Mouse (Mus musculus): ENCODE results near the gene Adarb2.

Adarb2 gene

DNA sequence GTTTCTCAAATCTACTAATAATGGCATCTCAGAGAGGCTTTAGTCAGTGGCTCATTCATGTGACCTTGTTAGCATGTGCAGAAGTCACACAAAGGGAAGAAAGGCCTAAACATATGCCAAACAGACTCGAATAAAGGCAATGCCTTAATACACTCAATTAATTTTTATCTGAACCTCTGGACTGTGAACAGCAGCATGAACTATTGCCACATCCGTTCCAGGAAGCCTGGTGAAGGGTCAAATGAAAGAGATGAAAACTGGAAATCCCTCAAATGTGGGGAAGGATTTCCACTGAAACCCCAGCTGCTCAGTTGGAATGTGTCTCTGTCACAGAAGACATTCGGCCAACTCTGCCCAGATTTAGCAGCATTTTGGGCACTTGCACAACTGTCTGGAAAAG, 497.2 kb downstream of the Adarb2 start:
- DNase-seq: no peak

DNA sequence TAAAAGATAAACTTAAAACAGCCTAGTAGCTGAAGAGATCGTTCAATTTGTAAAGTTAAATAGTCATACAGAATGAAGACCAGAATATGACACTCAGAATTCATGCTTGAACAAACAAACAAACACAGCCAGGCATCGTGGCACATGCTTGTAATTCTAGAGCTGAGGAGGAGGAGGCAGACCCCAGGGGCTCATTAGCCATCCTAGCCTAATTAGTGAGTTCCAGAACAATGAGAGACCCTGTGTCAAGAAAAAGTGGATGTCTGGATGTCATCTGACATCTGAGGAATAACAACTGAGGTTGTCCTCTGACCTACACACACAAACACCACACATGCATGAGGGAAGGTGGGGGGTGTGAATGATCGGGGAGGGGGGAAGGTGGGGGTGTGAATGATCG, 498.3 kb downstream of the Adarb2 start:
- DNase-seq: no peak

DNA sequence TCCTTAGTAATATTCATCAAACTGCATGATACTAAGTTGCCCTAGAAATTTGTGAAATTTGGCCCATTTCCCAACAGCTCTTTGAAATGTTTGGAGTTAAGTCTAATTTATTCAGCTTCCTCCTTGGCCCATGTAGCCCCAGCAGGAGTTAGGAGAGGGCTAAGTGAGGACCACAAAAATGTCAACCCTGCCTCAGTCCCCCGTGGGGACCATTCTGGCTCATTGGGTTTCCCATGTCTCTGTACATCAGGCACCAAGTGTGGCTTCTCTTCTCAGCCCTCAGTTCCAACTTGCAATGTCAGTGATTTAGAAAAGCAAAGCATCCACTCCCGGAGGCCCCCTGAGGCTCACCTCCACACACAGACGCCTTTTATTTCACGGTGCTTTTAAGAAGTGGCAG, 502.6 kb downstream of the Adarb2 start:
- DNase-seq: no peak

DNA sequence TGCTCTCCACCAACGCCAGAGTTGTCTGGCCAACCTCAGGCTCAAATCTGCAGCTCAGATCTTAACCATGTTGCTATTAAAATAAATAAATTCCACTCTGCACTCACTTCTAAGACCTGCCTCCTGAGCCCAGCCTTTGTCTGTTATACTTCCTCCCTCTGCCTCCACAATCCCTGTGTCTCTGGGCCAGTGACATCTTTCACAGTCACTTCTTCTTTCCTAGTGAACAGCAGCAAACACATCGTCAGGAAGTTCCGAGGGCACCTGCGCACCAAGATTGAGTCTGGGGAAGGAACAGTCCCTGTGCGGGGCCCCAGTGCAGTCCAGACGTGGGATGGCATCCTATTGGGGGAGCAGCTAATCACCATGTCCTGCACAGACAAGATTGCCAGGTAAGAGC, 510.7 kb downstream of the Adarb2 start:
- no peak for DNase-seq

DNA sequence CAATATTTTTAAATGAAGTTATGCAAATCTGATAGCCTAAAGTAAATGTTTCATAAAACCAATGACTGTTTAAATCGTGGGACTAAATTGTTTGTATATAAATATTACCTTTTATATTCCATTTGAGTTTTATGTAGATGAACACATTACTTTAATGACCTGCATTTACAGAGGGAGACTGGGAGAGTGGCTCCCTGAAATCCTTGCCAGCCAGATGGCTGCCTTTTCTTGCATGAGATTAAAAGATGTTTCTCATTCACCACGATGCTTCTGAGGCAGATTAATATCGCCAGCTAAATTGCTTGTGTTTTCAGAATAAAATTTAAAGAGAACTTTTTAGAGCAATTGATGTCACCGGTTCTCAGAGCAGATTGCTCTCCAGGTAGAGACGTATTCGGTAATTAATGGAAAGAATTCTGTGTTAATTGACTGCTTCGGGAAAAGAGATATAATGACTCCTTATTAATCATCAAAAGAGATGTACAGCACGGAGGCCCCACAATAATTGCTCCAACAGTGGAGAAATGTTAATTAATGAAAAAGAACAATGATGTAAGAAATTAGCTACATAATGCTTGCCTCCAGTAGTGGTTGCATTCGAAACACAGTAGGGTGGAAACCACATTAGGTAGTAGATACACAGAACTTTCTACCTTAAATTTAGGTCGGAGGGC, 527.4 kb downstream of the Adarb2 start:
- DNase-seq: no peak

DNA sequence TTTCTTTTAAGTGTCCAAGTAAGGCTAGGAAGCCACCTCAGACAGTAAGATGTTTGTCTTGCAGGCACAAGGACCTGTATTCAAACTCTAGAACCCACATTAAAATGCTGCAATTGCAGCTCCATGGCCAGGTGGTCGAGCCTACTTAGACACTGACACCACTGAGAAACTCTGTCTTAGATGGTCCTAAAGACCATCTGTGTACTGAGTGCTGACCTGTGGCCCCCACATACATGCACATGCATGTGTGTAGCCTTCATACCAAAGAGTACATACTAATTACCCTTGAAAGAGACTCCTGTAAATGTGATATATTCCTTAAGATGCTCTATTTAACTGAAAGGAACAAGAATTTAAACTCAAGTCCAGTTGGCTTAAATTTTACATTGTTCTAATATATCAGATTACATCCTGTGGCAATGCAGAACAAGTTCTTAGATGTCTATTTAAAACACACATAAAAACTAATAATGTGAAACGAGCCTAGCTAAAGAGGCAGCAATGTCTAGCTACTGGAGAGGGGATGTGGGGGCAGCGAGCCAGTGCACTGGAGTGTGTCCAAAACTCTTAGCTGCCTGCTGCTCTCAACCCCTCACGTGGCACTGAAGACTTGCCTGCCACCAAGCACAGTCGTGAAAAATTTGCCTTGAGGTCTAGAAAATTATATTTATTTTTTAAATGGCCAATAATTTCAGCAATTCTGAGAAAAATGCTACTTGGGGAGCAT, 534.6 kb downstream of the Adarb2 start:
- no peak for DNase-seq

DNA sequence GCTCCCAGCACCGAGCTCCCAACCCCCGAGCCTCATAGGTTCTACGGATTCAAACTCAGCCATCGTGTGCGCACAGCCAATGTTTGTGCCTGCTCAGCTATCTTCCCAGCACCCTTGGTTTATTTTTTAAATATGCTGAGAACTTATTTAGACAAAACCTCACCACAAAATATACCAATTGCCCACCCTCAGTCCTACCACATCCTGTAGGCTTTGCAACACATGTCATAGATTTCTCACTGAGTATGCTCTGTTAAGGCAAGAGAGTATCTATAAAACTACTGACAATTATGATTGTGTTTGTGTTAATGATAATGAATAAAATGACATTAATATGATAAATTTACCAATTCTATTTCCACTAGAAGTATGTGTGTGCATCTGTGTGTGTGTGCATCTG, 540.1 kb downstream of the Adarb2 start:
- no peak for DNase-seq

DNA sequence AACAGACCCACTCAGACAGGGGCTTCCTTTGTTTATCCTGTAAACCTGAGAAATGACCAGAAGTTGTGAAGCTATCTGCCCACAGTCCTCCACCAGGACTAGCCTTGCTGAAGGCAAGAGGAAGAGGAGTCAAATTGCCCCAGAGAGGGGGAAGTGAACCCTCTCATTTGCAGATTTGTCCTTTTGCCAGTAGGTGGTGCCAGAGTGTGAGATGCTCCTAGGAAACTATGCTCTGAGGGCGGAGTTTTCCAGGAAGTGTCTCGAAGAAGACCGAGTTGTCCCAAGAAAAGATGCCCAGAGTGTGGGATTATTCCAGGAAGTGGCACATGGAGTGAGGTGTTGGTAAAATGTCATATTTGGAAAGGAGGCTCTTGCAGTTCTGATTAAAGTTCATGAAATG, 541.9 kb downstream of the Adarb2 start:
- peak in 1 of 2 experiments; percentile 9 for DNase-seq

DNA sequence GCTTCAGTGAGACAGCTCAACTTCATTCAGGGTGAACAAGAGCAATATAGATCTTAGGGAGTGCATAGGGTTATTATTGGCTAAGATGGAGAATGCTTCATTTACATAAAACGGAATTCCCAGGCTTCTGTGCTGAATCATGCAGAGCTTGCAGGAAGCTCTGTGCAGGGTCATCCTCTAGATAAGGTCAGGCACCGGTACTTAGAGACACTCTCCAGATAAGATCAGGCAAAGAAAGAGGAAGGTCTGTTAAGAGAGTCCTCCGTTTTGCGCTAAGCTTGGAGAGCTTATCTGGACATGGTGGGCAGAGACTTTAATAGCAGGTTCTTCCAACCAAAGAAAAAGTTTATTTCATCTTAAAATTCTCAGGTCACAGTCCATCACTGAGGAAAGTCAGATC, 542.9 kb downstream of the Adarb2 start:
- no peak for DNase-seq

DNA sequence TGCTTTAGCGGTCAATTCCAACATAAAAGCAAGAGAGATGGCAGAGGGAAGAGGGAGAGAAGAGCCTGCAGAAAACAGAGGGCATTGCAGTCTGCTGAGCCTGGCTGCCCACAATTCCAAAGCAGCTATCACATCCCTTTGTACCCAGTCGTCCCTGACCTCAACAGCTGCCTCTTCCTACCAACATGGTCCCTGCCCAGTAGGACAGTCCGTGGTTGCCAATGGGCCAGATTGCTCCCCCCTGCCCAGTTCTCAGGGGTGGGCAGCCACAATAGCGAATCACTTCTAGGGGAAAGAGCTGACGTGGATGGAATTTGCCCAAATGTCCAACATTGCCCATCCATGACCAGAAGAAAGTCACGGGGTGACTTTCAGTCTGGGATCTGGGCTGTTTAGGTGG, 546.8 kb downstream of the Adarb2 start:
- DNase-seq: no peak

DNA sequence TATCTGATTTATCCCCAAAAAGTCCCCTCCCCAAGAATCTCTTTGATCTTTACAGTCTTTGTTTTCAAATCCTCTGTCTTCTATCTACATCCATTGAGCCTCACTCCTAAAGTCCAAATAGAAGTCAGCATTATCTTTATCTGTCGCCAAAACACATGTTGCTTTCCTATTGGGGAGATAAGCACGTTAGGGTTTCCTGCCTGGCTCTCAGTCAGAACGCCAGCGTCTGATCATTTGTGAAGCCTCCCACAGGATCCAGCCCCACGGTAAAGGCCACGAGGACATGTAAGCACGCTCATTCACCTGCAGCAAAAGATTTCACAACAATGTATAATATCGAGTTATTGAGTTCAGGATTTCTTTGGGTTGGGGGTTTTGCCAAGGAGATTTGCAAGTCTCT, 558.3 kb downstream of the Adarb2 start:
- no peak for DNase-seq

DNA sequence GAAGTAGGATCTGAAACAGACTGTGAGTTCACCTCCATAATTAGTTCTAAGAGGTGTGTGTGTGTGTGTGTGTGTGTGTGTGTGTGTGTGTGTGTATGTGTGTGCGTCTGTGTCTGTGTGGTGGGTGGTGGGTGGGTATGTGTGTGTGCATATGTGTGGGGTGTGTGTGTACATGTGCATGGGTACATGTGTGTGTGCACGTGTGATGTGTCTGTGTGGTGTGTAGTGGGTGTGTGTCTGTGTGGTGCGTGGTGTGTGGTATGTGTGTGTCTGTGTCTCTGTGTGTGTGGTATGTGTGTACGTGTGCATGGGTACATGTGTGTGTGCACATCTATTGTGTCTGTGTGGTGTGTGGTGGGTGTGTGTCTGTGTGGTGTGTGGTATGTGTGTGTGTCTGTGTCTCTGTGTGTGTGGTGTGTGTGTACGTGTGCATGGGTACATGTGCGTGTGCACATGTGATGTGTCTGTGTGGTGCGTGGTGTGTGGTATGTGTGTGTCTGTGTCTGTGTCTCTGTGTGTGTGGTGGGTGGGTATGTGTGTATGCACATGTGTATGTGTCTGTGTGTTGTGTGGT, 567.1 kb downstream of the Adarb2 start:
- no peak for DNase-seq

DNA sequence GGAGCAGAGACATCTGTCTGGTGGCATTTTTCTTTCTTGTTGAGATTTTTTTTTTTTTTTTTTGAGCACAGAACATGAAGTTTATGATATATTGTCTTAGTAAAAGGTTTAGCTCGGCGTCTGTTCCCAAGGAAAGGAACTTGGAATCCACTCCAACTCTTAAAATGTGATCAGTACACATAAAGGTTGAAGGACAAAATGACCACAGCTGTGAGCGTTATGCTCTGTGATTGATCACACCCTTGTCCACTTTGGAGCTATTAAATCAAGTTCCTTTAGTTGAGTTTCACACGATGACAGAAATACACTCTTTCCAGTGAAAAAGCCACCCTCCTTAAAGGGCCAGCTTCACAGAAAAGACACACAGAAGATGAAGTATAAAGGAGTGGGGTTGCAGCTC, 568.0 kb downstream of the Adarb2 start:
- DNase-seq: no peak

DNA sequence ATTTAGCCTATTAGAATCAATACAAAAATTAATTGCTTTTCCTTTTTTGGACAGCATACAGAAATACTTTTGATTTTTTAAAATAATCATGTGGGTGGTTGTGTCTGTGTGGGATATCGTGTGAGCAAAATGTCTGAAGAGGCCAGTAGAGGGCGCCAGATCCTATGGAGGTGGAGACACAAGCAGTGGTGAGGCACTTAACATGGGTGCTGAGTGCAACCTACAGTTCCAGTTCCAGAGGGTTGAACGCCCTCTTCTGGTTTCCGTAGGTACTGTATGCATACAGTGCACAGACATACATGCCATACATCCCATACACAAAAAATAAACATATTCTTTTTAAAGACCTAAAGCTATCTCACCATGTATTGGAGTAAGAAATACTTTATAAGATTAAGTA, 577.8 kb downstream of the Adarb2 start:
- DNase-seq: peak; percentile 32 to 33

DNA sequence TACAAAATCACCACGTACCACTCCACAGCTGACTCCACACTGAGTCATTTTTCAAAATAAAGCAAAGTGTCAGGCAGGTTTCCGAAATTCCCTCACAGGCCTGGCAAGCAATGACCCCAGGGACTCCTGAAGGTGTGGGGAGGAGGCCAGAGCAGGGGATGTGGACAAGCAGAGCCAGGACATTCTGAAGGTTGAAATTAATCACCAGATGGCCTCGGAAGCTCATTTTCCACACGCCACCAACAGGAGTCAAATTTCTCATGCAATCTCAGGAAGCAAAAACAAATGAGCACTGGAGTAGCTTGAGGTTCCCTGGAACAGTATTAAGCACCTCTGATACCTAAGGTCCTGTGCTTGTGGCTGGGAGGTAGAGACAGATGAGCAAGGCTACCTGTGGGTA, 580.0 kb downstream of the Adarb2 start:
- no peak for DNase-seq

DNA sequence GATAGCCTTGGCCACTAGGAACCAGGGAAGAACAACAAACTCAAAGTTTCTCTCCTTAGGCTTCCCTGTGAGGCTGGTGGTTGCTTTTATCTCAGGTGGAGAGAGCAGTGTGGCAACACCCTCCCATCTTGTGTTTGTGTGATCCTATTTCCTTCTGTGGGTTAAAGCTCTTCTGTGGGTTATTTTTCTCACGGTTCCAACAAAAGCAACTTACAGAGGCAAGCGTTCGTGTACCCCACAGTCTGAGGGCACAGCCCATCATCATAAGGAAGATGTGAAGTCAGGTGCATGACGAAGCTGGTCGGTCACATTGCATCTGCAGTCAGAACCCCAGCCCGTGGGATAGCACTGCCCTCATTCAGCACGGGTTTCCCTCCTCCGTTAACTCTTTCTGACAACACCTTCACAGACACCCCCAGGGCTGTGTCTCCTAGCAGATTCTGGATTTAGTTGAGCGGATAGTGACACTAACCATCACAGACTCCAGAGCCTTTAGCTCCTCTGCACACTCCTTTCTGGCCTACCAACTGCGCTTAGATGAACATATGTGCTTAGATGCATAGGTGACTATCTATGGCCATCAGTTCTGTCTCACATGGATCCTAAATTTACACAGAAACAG, 581.1 kb downstream of the Adarb2 start:
- DNase-seq: no peak

DNA sequence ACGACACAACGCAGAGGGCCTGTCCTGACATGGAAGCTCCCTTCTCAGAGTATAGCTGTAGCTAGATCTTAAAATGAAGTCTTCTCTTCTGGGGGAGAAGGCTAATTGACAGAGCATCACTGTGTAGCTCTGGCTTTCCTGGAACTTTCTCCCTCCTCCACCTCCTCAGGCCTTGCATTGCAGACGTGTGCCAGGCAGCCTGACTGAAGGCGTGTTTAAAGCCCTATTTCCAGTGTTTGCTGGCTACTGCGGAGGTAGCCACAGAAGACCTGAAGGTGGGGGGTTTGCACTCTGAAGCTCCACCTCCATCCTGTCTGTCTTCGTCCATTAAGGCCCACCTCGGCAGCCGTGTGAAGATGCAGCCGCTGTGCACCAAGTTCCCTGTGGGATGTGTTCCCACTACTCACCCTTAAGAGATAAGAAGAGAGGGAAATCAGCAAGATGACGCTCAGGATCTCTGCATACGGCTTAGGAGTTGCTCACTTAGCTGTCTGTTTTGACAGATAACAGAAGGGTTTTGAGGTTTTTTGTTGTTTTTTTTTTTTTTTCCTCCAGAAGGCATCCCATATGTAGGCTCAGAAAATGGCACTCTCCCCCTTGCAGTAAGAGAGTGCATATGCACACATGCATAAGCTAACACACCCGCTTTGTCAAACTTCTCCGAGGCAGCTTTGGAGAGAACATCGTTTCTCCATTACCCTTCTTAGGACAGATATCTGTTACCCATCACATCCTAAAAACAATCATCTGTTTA, 581.8 kb downstream of the Adarb2 start:
- DNase-seq: no peak

DNA sequence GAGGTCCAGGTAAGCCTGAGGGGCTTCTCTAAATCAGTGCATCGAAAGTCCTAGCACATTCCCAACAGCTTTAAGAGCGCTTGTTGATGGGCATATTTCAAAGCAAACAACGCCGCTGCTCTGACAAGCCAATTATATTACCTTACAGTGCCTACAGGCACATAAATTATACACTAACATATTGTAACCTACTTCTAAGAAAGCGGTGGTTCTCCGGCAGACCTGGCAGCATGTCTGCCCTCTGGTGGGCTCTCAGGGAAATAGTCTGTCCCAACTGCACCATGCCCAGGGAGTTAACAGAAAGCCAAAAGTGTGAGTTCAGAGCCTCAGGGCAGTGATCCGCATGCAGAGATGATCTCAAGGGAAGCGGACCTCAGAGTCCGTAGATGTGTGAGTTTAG, 582.5 kb downstream of the Adarb2 start:
- DNase-seq: peak; percentile 16 to 29

DNA sequence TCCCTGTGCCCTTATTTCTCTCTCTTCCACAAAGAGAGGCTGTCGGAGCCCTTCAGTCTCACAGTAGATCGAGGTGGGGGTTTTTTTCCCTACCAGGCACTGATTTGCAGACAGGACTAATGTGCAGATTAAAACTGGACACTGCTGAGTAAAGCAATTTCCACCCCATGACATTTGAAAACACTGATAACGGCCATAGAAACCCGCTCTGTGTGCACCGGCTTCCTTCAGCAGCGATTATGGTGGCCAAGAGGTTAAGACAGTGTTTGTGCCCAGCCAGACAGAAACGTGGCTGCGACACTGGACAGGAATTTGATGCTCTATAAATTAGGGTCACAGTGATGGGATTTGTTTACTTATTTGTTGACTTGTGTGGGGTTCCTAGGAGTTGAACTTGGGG, 590.6 kb downstream of the Adarb2 start:
- DNase-seq: no peak

DNA sequence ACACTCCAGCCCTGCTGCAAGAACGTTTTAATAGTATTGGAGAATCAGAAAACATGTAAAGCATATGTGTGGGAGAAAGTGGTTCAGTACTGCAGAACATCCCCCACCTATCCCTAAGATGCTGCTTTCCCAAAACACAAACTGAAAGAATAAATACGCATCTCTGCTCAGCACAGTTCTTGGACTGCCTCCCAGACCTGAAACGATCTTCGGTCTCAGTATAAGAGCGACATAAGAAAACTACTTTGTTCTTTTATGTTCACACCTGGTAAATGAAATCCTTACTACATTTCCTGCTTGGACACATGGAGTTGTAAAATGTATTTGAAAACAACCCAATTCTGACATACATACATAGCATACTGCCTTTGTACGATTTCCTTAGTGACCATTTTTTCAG, 597.9 kb downstream of the Adarb2 start:
- no peak for DNase-seq

DNA sequence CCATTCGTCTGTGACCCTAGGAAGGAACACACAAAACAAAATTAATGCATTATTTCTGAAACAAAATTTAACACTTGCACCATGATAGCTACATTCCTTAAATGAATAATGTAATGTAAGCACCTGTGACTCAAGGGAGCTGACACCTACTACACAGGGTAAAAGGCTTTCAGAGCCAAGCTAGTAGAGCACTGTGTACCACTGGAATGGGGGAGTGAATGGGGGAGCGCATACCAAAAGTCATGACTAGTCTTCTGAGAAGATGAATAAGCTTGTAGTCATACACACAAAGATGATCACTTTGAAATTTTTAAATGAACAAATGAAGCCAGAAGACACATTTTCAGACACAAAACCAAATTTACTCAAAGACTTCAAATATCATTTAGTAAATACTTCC, 603.3 kb downstream of the Adarb2 start:
- no peak for DNase-seq

Measured in lung, adult 18-20 months (tissue).